Mouse (Mus musculus): ENCODE data around the gene Enthd1. TPM values are rescaled to one million over a fixed set of nuclear protein-coding genes. Genes with fewer than 3 reads are reported as not detected.
"Not testable (repeated sequence)": the region's sequence is repeated elsewhere in the genome, so short reads cannot be mapped to it uniquely, and the experiment has no call there.

Gene Enthd1
- polyA plus RNA-seq, 1 experiment from 2014 or later: not detected

- Histone ChIP-seq H3K4me1 (replicated peaks; ENCODE audit: control insufficient read depth, insufficient read depth, low read length) (peaks cover 4% of the 10 kb centered on the region; the same call in 1 of the 2 replicates), H3K4me2 (ENCODE audit: low read depth, low read length, severe bottlenecking) (no peak overlapping the region), H3K9me3 (ENCODE audit: control insufficient read depth, low read length) (no peaks in the 10 kb centered on the region), H3K36me3 (ENCODE audit: control insufficient read depth, insufficient read depth, low read length) (no peaks in the 10 kb centered on the region), H3K27me3 (ENCODE audit: control insufficient read depth, insufficient read depth, low read length) (no peaks in the 10 kb centered on the region), H3K4me3 (ENCODE audit: low read depth, low read length) (no peak overlapping the region), H3K27ac (ENCODE audit: low read depth, low read length) (no peak overlapping the region), H3K9ac (ENCODE audit: low read length) (no peak overlapping the region)
- WGBS: 61% methylated on average over 16 of the region's 16 CpGs
- DNase-seq (ENCODE audit: low spot score) (peak; percentile 59), ATAC-seq (replicated peaks; ENCODE audit: low FRiP score) (no peak)
These were observed 34.3 kb upstream of the Enthd1 start for GRCm38 (mm10) chr15:80599213-80599750.

GRCm38 (mm10) chr15:80598750-80599149 lies 33.8 kb upstream of the Enthd1 start:
- 79% methylated on average over 12 of the region's 12 CpGs for WGBS
- ATAC-seq (replicated peaks; ENCODE audit: low FRiP score) (no peak), DNase-seq (ENCODE audit: low spot score) (no peak)
- no peak overlapping the region for H3K4me3 ChIP-seq (ENCODE audit: low read depth, low read length)
- no peaks in the 10 kb centered on the region for H3K36me3 ChIP-seq (ENCODE audit: control insufficient read depth, insufficient read depth, low read length)
- H3K4me2 ChIP-seq (ENCODE audit: low read depth, low read length, severe bottlenecking): no peak overlapping the region
- no peaks in the 10 kb centered on the region for H3K9me3 ChIP-seq (ENCODE audit: control insufficient read depth, low read length)
- no peaks in the 10 kb centered on the region for H3K27me3 ChIP-seq (ENCODE audit: control insufficient read depth, insufficient read depth, low read length)
- no peak overlapping the region for H3K9ac ChIP-seq (ENCODE audit: low read length)
- H3K4me1 ChIP-seq (replicated peaks; ENCODE audit: control insufficient read depth, insufficient read depth, low read length): peaks cover 4% of the 10 kb centered on the region; the same call in 1 of the 2 replicates
- no peak overlapping the region for H3K27ac ChIP-seq (ENCODE audit: low read depth, low read length)

- Histone ChIP-seq H3K36me3 (ENCODE audit: control insufficient read depth, insufficient read depth, low read length) (no peaks in the 10 kb centered on the region), H3K9me3 (ENCODE audit: control insufficient read depth, low read length) (no peaks in the 10 kb centered on the region), H3K4me1 (replicated peaks; ENCODE audit: control insufficient read depth, insufficient read depth, low read length) (no peaks in the 10 kb centered on the region), H3K9ac (ENCODE audit: low read length) (no peak overlapping the region), H3K4me2 (ENCODE audit: low read depth, low read length, severe bottlenecking) (no peak overlapping the region), H3K27me3 (ENCODE audit: control insufficient read depth, insufficient read depth, low read length) (no peaks in the 10 kb centered on the region), H3K27ac (ENCODE audit: low read depth, low read length) (no peak overlapping the region), H3K4me3 (ENCODE audit: low read depth, low read length) (no peak overlapping the region)
- 81% methylated on average over 5 of the region's 5 CpGs for WGBS
- ATAC-seq (replicated peaks; ENCODE audit: low FRiP score) (no peak), DNase-seq (ENCODE audit: low spot score) (no peak)
These were observed 28.9 kb upstream of the Enthd1 start for GRCm38 (mm10) chr15:80593877-80594276.

GRCm38 (mm10) chr15:80592737-80593136 lies 27.8 kb upstream of the Enthd1 start:
- 90% methylated on average over 6 of the region's 6 CpGs for WGBS
- ATAC-seq (replicated peaks; ENCODE audit: low FRiP score): no peak
- H3K4me3 ChIP-seq (ENCODE audit: low read depth, low read length): no peak overlapping the region
- no peaks in the 10 kb centered on the region for H3K4me1 ChIP-seq (replicated peaks; ENCODE audit: control insufficient read depth, insufficient read depth, low read length)
- no peaks in the 10 kb centered on the region for H3K36me3 ChIP-seq (ENCODE audit: control insufficient read depth, insufficient read depth, low read length)
- no peak overlapping the region for H3K9ac ChIP-seq (ENCODE audit: low read length)
- DNase-seq (ENCODE audit: low spot score): no peak
- H3K4me2 ChIP-seq (ENCODE audit: low read depth, low read length, severe bottlenecking): no peak overlapping the region
- no peak overlapping the region for H3K27ac ChIP-seq (ENCODE audit: low read depth, low read length)
- no peaks in the 10 kb centered on the region for H3K27me3 ChIP-seq (ENCODE audit: control insufficient read depth, insufficient read depth, low read length)
- H3K9me3 ChIP-seq (ENCODE audit: control insufficient read depth, low read length): no peaks in the 10 kb centered on the region

GRCm38 (mm10) chr15:80590641-80591040 lies 25.7 kb upstream of the Enthd1 start:
- 89% methylated on average over 5 of the region's 5 CpGs for WGBS

GRCm38 (mm10) chr15:80586296-80586695 lies 21.3 kb upstream of the Enthd1 start:
- Histone ChIP-seq H3K27ac (ENCODE audit: low read depth, low read length) (no peak overlapping the region), H3K9me3 (ENCODE audit: control insufficient read depth, low read length) (no peaks in the 10 kb centered on the region), H3K9ac (ENCODE audit: low read length) (no peak overlapping the region), H3K27me3 (ENCODE audit: control insufficient read depth, insufficient read depth, low read length) (no peaks in the 10 kb centered on the region), H3K4me2 (ENCODE audit: low read depth, low read length, severe bottlenecking) (no peak overlapping the region), H3K4me1 (replicated peaks; ENCODE audit: control insufficient read depth, insufficient read depth, low read length) (no peaks in the 10 kb centered on the region), H3K4me3 (ENCODE audit: low read depth, low read length) (no peak overlapping the region), H3K36me3 (ENCODE audit: control insufficient read depth, insufficient read depth, low read length) (no peaks in the 10 kb centered on the region)
- ATAC-seq (replicated peaks; ENCODE audit: low FRiP score) (no peak), DNase-seq (ENCODE audit: low spot score) (no peak)
- WGBS: 19% methylated on average over 4 of the region's 4 CpGs

More at GRCm38 (mm10) chr15:80590641-80591040, 25.7 kb upstream of the Enthd1 start:
- no peak overlapping the region for H3K9ac ChIP-seq (ENCODE audit: low read length)
- H3K27me3 ChIP-seq (ENCODE audit: control insufficient read depth, insufficient read depth, low read length): no peaks in the 10 kb centered on the region
- H3K9me3 ChIP-seq (ENCODE audit: control insufficient read depth, low read length): no peaks in the 10 kb centered on the region
- DNase-seq (ENCODE audit: low spot score): no peak
- ATAC-seq (replicated peaks; ENCODE audit: low FRiP score): no peak
- no peak overlapping the region for H3K4me2 ChIP-seq (ENCODE audit: low read depth, low read length, severe bottlenecking)
- H3K4me1 ChIP-seq (replicated peaks; ENCODE audit: control insufficient read depth, insufficient read depth, low read length): no peaks in the 10 kb centered on the region
- H3K4me3 ChIP-seq (ENCODE audit: low read depth, low read length): no peak overlapping the region
- H3K36me3 ChIP-seq (ENCODE audit: control insufficient read depth, insufficient read depth, low read length): no peaks in the 10 kb centered on the region
- no peak overlapping the region for H3K27ac ChIP-seq (ENCODE audit: low read depth, low read length)

- no peak overlapping the region for H3K4me2 ChIP-seq (ENCODE audit: low read depth, low read length, severe bottlenecking)
- no peak for ATAC-seq (replicated peaks; ENCODE audit: low FRiP score)
- no peak overlapping the region for H3K9ac ChIP-seq (ENCODE audit: low read length)
- H3K4me3 ChIP-seq (ENCODE audit: low read depth, low read length): no peak overlapping the region
- H3K27ac ChIP-seq (ENCODE audit: low read depth, low read length): no peak overlapping the region
- H3K9me3 ChIP-seq (ENCODE audit: control insufficient read depth, low read length): no peaks in the 10 kb centered on the region
- no peak for DNase-seq (ENCODE audit: low spot score)
- WGBS: 80% methylated on average over 20 of the region's 20 CpGs
- H3K27me3 ChIP-seq (ENCODE audit: control insufficient read depth, insufficient read depth, low read length): no peaks in the 10 kb centered on the region
- H3K36me3 ChIP-seq (ENCODE audit: control insufficient read depth, insufficient read depth, low read length): no peaks in the 10 kb centered on the region
- H3K4me1 ChIP-seq (replicated peaks; ENCODE audit: control insufficient read depth, insufficient read depth, low read length): no peaks in the 10 kb centered on the region; the same call in 1 of the 2 replicates
These were observed 17.9 kb upstream of the Enthd1 start for GRCm38 (mm10) chr15:80582581-80583495.

- not testable (repeated sequence) for H3K4me1 ChIP-seq (replicated peaks; ENCODE audit: control insufficient read depth, insufficient read depth, low read length); ATAC-seq (replicated peaks; ENCODE audit: low FRiP score); H3K27me3 ChIP-seq (ENCODE audit: control insufficient read depth, insufficient read depth, low read length); H3K4me3 ChIP-seq (ENCODE audit: low read depth, low read length); H3K27ac ChIP-seq (ENCODE audit: low read depth, low read length); H3K36me3 ChIP-seq (ENCODE audit: control insufficient read depth, insufficient read depth, low read length); DNase-seq (ENCODE audit: low spot score); H3K9ac ChIP-seq (ENCODE audit: low read length); H3K4me2 ChIP-seq (ENCODE audit: low read depth, low read length, severe bottlenecking); H3K9me3 ChIP-seq (ENCODE audit: control insufficient read depth, low read length)
- WGBS: 76% methylated on average over 1 of the region's 1 CpGs
These were observed 15.6 kb upstream of the Enthd1 start for GRCm38 (mm10) chr15:80580585-80580984.

All from forebrain, embryonic 11.5 days (tissue).